Mouse (Mus musculus) testis, postnatal 10 days (tissue): ENCODE results near the gene Ppp2r5c.

Source experiments
- DNase-seq: peaks from one replicate; pipeline ENCODE4 v3.0.0; 2021; ENCODE audit warnings: low spot score

The Ppp2r5c gene

GRCm38 (mm10) chr12:110511856-110512433 is 65.0 kb downstream of the Ppp2r5c start:
- no peak for DNase-seq

- no peak for DNase-seq
These were observed 66.0 kb downstream of the Ppp2r5c start for GRCm38 (mm10) chr12:110512884-110513283.

- DNase-seq = no peak
These were observed 68.8 kb downstream of the Ppp2r5c start for GRCm38 (mm10) chr12:110515676-110516075.

- DNase-seq = no peak
These were observed 73.5 kb downstream of the Ppp2r5c start for GRCm38 (mm10) chr12:110520236-110520987.

- DNase-seq = no peak
These were observed 76.6 kb downstream of the Ppp2r5c start for GRCm38 (mm10) chr12:110523526-110523925.

GRCm38 (mm10) chr12:110532711-110533110 is 85.8 kb downstream of the Ppp2r5c start:
- no peak for DNase-seq

- peak; percentile 31 for DNase-seq
These were observed 86.2 kb downstream of the Ppp2r5c start for GRCm38 (mm10) chr12:110533151-110533550.

- no peak for DNase-seq
These were observed 86.9 kb downstream of the Ppp2r5c start for GRCm38 (mm10) chr12:110533832-110534231.

GRCm38 (mm10) chr12:110535361-110535760 is 88.4 kb downstream of the Ppp2r5c start:
- peak; percentile 36 for DNase-seq

- peak; percentile 49 for DNase-seq
These were observed 90.8 kb downstream of the Ppp2r5c start for GRCm38 (mm10) chr12:110537751-110538150.

GRCm38 (mm10) chr12:110539346-110539745 is 92.4 kb downstream of the Ppp2r5c start:
- DNase-seq = peak; percentile 30

- DNase-seq = peak; percentile 30
These were observed 92.9 kb downstream of the Ppp2r5c start for GRCm38 (mm10) chr12:110539798-110540197.

- peak; percentile 28 for DNase-seq
These were observed 93.4 kb downstream of the Ppp2r5c start for GRCm38 (mm10) chr12:110540273-110540672.

GRCm38 (mm10) chr12:110541001-110541400 is 94.1 kb downstream of the Ppp2r5c start:
- DNase-seq = peak; percentile 46

- DNase-seq = peak; percentile 17
These were observed 94.6 kb downstream of the Ppp2r5c start for GRCm38 (mm10) chr12:110541528-110541927.

- DNase-seq = no peak
These were observed 98.3 kb downstream of the Ppp2r5c start for GRCm38 (mm10) chr12:110545040-110545701.

GRCm38 (mm10) chr12:110547573-110547972 is 100.7 kb downstream of the Ppp2r5c start:
- no peak for DNase-seq

GRCm38 (mm10) chr12:110549437-110550112 is 102.7 kb downstream of the Ppp2r5c start:
- no peak for DNase-seq

GRCm38 (mm10) chr12:110550364-110550763 is 103.4 kb downstream of the Ppp2r5c start:
- DNase-seq = no peak

GRCm38 (mm10) chr12:110552113-110552512 is 105.2 kb downstream of the Ppp2r5c start:
- no peak for DNase-seq

GRCm38 (mm10) chr12:110553362-110553761 is 106.4 kb downstream of the Ppp2r5c start:
- DNase-seq = no peak

- DNase-seq = no peak
These were observed 108.8 kb downstream of the Ppp2r5c start for GRCm38 (mm10) chr12:110555536-110556240.
